Mouse (Mus musculus) ES-E14 (cell line): ENCODE data around the gene Top1. TPM values are rescaled to one million over a fixed set of nuclear protein-coding genes. Genes with fewer than 3 reads are reported as not detected.

ENCODE experiments used
- DNase-seq: peaks from one replicate; pipeline ENCODE4 v3.0.0-alpha.2; 2013; ENCODE audit warnings: low read depth, low spot score
- H3K27ac ChIP-seq: 2 replicates; pipeline ENCODE4 v1.5.1; 2012; ENCODE audit warnings: low read depth, mild to moderate bottlenecking, low read length, moderate library complexity, mixed read lengths; ENCODE audit not compliant: poor library complexity, insufficient read depth, severe bottlenecking
- H3K36me3 ChIP-seq: 2 replicates; pipeline ENCODE4 v1.6.1; 2012; ENCODE audit warnings: mild to moderate bottlenecking, low read length, moderate library complexity, mixed read lengths; ENCODE audit not compliant: control insufficient read depth, poor library complexity, insufficient read depth, severe bottlenecking
- H3K4me1 ChIP-seq, 2 experiments: fragments of 150-350 bp in 1 of 2; sonication (generic) in 1 of 2; 2 replicates each; pipeline ENCODE4 v1.6.1; 2012; ENCODE audit warnings: low read length in 2 of 2, mild to moderate bottlenecking in 1 of 2, mixed read lengths in 1 of 2; ENCODE audit not compliant: control insufficient read depth in 2 of 2, insufficient read depth in 2 of 2, poor library complexity in 1 of 2
- H3K4me3 ChIP-seq, 2 experiments: fragments of 150-350 bp in 1 of 2; sonication (generic) in 1 of 2; 2 replicates each; pipeline ENCODE4 v1.5.1; 2012; ENCODE audit warnings: low read length in 2 of 2, low read depth in 1 of 2, mild to moderate bottlenecking in 1 of 2, mixed read lengths in 1 of 2; ENCODE audit not compliant: insufficient read depth in 1 of 2, poor library complexity in 1 of 2, severe bottlenecking in 1 of 2
- H3K9ac ChIP-seq: 2 replicates; pipeline ENCODE4 v1.6.1; 2012; ENCODE audit warnings: low read depth, mild to moderate bottlenecking, low read length, mixed read lengths; ENCODE audit not compliant: poor library complexity, insufficient read depth, severe bottlenecking
- H3K9me3 ChIP-seq: fragments of 150-350 bp; sonication (generic); 2 replicates; pipeline ENCODE4 v1.6.1; 2012; ENCODE audit warnings: low read depth, mild to moderate bottlenecking, low read length; ENCODE audit not compliant: control insufficient read depth, insufficient read depth
- CHD2 ChIP-seq: IDR thresholded peaks from 2 replicates; pipeline ENCODE4 v1.6.1; 2014; ENCODE audit warnings: mild to moderate bottlenecking, low read depth, low read length, inconsistent platforms
- HCFC1 ChIP-seq: IDR thresholded peaks from 2 replicates; pipeline ENCODE4 v1.6.1; 2012; ENCODE audit warnings: low read length, inconsistent platforms, borderline replicate concordance; ENCODE audit not compliant: insufficient read depth
- MAFK ChIP-seq: IDR thresholded peaks from 2 replicates; pipeline ENCODE4 v1.6.1; 2014; ENCODE audit warnings: mild to moderate bottlenecking, low read depth, low read length, inconsistent platforms; ENCODE audit not compliant: insufficient read depth
- ZC3H11A ChIP-seq: IDR thresholded peaks from 2 replicates; pipeline ENCODE4 v1.6.1; 2012; ENCODE audit warnings: low read depth, mild to moderate bottlenecking, inconsistent platforms, low read length, borderline replicate concordance
- ZNF384 ChIP-seq: IDR thresholded peaks from 2 replicates; pipeline ENCODE4 v1.6.1; 2012; ENCODE audit warnings: low read depth, low read length, inconsistent platforms
- in situ Hi-C, 2 experiments: fragments of 600-800 bp; cut with MboI; formaldehyde crosslinking; loops; one replicate each; pipeline ENCODE4 v1.15.1; 2025; ENCODE audit warnings: low sequenced_read_pairs in 2 of 2, inconsistent platforms in 1 of 2; ENCODE audit not compliant: unreplicated experiment in 2 of 2
- total RNA-seq: library from RNA; depleted of rRNA; stranded (reverse); fragments of 300-350 nt; gene quantifications from 2 replicates; pipeline ENCODE4 v1.2.3, GENCODE M21; 2012

The Top1 gene
- total RNA-seq, 1 experiment, result 52.7 TPM

DNA sequence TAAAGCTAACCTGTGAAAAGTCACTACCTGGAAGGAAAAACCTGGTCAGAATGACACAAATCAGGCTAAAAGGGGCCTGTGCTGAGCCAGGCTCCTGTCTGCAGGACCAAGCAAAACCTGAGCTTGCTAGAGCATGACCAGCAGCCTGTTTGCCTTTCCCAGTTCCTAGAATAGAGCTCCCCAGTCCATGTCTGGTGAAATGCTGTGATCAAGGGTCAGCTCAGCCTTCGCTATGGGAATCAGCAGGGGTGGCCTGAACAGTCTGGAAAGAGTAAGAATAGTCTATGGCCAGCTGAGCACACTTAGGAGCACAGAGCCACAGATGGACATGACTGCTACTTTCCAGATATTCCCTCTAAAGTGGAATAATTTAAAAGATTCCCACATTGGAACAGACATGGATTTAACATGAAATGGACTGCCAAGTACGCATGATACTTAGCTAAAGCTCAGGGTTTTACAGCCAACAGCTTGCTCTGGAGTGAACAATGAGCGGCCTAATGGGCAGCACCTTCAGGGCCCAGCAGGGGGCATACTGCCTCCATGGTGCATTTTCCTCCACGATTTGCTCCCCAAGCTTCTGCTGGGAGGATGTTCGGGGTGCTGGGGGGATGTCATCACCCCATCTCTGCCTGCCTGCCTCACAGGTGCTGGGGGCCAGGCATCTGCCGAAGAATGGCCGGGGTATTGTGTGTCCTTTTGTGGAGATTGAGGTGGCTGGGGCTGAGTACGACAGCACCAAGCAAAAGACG is 114.9 kb downstream of the Top1 start:
- Histone ChIP-seq H3K4me1 (peaks cover 0 to 5% of the 10 kb centered on the region in 2 experiments; a peak in 1 of 4 replicates), H3K4me3 (no peak overlapping the region), H3K36me3 (peaks cover 60% of the 10 kb centered on the region), H3K27ac (no peak overlapping the region), H3K9me3 (no peaks in the 10 kb centered on the region), H3K9ac (no peak overlapping the region)
- DNase-seq, result no peak
- TF ChIP-seq MAFK (no peak), ZC3H11A (no peak), ZNF384 (no peak), HCFC1 (no peak), CHD2 (no peak)
- in situ Hi-C loops, result no loop called here

DNA sequence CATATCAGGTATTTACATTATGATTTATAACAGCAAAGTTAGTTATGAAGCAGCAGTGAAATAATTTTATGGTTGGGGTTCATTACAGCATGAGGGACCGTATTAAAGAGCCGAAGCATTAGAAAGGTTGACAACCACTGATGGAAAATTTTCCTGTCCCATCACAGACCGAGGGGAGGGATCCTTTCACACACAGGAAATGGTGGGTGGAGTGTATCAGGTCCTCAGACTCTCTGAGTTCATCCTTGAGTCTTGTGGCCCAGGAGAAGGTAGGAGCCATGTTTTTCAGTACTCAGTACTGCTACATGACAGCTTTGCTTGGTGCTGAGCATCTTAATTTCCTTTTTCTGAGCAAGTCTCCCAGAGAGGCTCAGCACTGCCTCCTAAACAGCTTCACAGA is 118.1 kb downstream of the Top1 start:
- in situ Hi-C loops, result no loop called here
- H3K36me3 ChIP-seq, result peaks cover 33% of the 10 kb centered on the region
- no peaks in the 10 kb centered on the region for H3K9me3 ChIP-seq

GRCm38 (mm10) chr2:160764386-160764785 is 118.7 kb downstream of the Top1 start:
- Histone ChIP-seq H3K27ac (no peak overlapping the region), H3K9ac (no peak overlapping the region), H3K9me3 (no peaks in the 10 kb centered on the region), H3K36me3 (peaks cover 30% of the 10 kb centered on the region), H3K4me3 (no peak overlapping the region), H3K4me1 (peaks cover 0 to 5% of the 10 kb centered on the region in 2 experiments; a peak in 1 of 4 replicates)
- in situ Hi-C loops, result no loop called here
- TF ChIP-seq MAFK (no peak), ZC3H11A (no peak), HCFC1 (no peak), ZNF384 (no peak), CHD2 (no peak)
- DNase-seq, result no peak

More for the DNA sequence above, 118.1 kb downstream of the Top1 start:
- Histone ChIP-seq H3K9ac (no peak overlapping the region), H3K4me1 (peaks cover 0 to 5% of the 10 kb centered on the region in 2 experiments; a peak in 1 of 4 replicates), H3K4me3 (no peak overlapping the region), H3K27ac (no peak overlapping the region)
- DNase-seq, result no peak
- TF ChIP-seq ZC3H11A (no peak), HCFC1 (no peak), ZNF384 (no peak), MAFK (no peak), CHD2 (no peak)

GRCm38 (mm10) chr2:160765096-160765495 is 119.4 kb downstream of the Top1 start:
- no peak for TF ChIP-seq ZNF384
- no peak for TF ChIP-seq HCFC1
- Histone ChIP-seq H3K4me3 (no peak overlapping the region), H3K9me3 (no peaks in the 10 kb centered on the region), H3K4me1 (peaks cover 0 to 5% of the 10 kb centered on the region in 2 experiments; a peak in 1 of 4 replicates), H3K9ac (no peak overlapping the region), H3K27ac (no peak overlapping the region), H3K36me3 (peaks cover 23% of the 10 kb centered on the region)
- in situ Hi-C loops, result no loop called here
- no peak for DNase-seq

- no peak overlapping the region for H3K27ac ChIP-seq
- DNase-seq, result no peak
- no peak overlapping the region for H3K9ac ChIP-seq
- no peaks in the 10 kb centered on the region for H3K9me3 ChIP-seq
- H3K4me1 ChIP-seq, result peaks cover 0 to 5% of the 10 kb centered on the region in 2 experiments; a peak in 1 of 4 replicates
- H3K36me3 ChIP-seq, result peaks cover 13% of the 10 kb centered on the region
- H3K4me3 ChIP-seq, result no peak overlapping the region
- TF ChIP-seq MAFK, result no peak
- no peak for TF ChIP-seq ZC3H11A
- no peak for TF ChIP-seq ZNF384
- TF ChIP-seq HCFC1, result no peak
- no peak for TF ChIP-seq CHD2
- in situ Hi-C loops, result no loop called here
Observed at GRCm38 (mm10) chr2:160766371-160766771, 120.7 kb downstream of the Top1 start.
